Mouse (Mus musculus): Measurements from ENCODE around the gene Svbp.

- TF ChIP-seq POLR2A (IDR thresholded peaks at IDR 0.05; ENCODE audit: control insufficient read depth, low read depth, low read length) (no peak), CTCF (IDR thresholded peaks at IDR 0.05; ENCODE audit: control insufficient read depth, insufficient read depth, insufficient replicate concordance, low read depth, low read length) (no peak)
Observed at GRCm38 (mm10) chr4:119245961-119246360, 50.9 kb downstream of the Svbp start.
